Mouse (Mus musculus): ENCODE results near the gene Pitx3.

DNA sequence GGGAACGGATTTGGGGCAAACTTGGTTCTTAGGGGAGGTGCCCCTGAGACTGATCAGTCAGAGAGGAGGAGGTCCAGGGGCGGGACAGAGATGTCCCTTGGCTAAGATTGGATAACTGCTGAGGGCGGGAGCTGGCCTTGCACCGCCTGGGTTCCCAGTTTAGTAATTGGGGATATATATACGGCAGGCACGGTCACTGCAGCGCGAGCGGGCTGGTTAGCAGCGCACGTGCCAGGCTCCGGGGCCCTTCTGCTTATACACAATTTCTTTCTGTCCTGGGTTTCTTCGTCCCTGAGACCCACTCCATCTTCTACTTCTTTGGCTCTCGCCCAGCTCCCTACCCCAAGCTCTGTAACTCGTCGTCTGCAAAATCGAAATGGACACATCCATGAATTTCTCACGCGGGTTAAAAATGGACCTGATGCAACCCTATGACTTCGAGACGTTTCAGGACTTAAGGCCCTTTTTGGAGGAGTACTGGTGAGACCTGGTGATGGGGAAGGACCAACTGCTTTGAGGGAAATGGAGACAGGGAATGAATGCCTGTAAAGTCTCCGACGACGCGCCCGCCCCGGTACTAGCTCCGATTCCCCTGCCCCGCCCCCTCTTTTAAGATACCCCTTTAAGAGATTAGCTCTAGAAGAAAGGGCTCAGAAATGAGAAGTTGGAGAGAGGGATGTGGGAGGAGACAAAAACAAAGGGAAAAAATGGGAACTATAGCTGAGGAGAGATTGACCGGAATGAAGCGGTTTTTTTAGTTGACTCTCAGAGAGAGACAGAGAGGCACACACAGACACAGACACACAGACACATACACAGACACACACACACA, 16.2 kb downstream of the Pitx3 start, which contains the start of gene Elovl3:
- TF ChIP-seq POLR2A (IDR thresholded peaks at IDR 0.05; ENCODE audit: extremely low read depth, insufficient read depth, low read length) (no peak), CTCF (IDR thresholded peaks at IDR 0.05; ENCODE audit: extremely low read depth, insufficient read depth, low read length) (no peak)
